Mouse (Mus musculus): ENCODE data around the gene Ntsr2. TPM values are rescaled to one million over a fixed set of nuclear protein-coding genes. Genes with fewer than 3 reads are reported as not detected.

Gene Ntsr2
- polyA plus RNA-seq, 1 experiment from 2014 or later = 0.24 TPM

- Histone ChIP-seq H3K4me2 (ENCODE audit: low read depth, low read length) (no peak overlapping the region), H3K4me1 (replicated peaks; ENCODE audit: control insufficient read depth, insufficient read depth, low read length) (no peaks in the 10 kb centered on the region), H3K36me3 (ENCODE audit: control insufficient read depth, insufficient read depth, low read length) (no peaks in the 10 kb centered on the region), H3K9me3 (ENCODE audit: control insufficient read depth, low read length) (no peaks in the 10 kb centered on the region), H3K4me3 (ENCODE audit: low read length) (no peak overlapping the region), H3K27ac (ENCODE audit: low read length) (no peak overlapping the region), H3K9ac (ENCODE audit: low read length) (no peak overlapping the region), H3K27me3 (ENCODE audit: control insufficient read depth, insufficient read depth, low read depth, low read length) (no peaks in the 10 kb centered on the region)
- no peak for ATAC-seq (ENCODE audit: low read depth)
- 83% methylated on average over 1 of the region's 1 CpGs for WGBS
Measured at GRCm38 (mm10) chr12:16630866-16631185, 22.4 kb upstream of the Ntsr2 start.

- no peaks in the 10 kb centered on the region for H3K36me3 ChIP-seq (ENCODE audit: control insufficient read depth, insufficient read depth, low read length)
- H3K4me3 ChIP-seq (ENCODE audit: low read length) = no peak overlapping the region
- WGBS = 76% methylated on average over 2 of the region's 2 CpGs
- H3K27ac ChIP-seq (ENCODE audit: low read length) = no peak overlapping the region
- no peaks in the 10 kb centered on the region for H3K27me3 ChIP-seq (ENCODE audit: control insufficient read depth, insufficient read depth, low read depth, low read length)
- ATAC-seq (ENCODE audit: low read depth) = no peak
- no peak overlapping the region for H3K4me2 ChIP-seq (ENCODE audit: low read depth, low read length)
- no peaks in the 10 kb centered on the region for H3K4me1 ChIP-seq (replicated peaks; ENCODE audit: control insufficient read depth, insufficient read depth, low read length)
- no peaks in the 10 kb centered on the region for H3K9me3 ChIP-seq (ENCODE audit: control insufficient read depth, low read length)
- H3K9ac ChIP-seq (ENCODE audit: low read length) = no peak overlapping the region
Measured at GRCm38 (mm10) chr12:16631423-16631822, 21.8 kb upstream of the Ntsr2 start.

GRCm38 (mm10) chr12:16633235-16633634 is 19.9 kb upstream of the Ntsr2 start:
- WGBS = 64% methylated on average over 6 of the region's 6 CpGs
- Histone ChIP-seq H3K36me3 (ENCODE audit: control insufficient read depth, insufficient read depth, low read length) (no peaks in the 10 kb centered on the region), H3K4me2 (ENCODE audit: low read depth, low read length) (no peak overlapping the region), H3K4me3 (ENCODE audit: low read length) (no peak overlapping the region), H3K27ac (ENCODE audit: low read length) (no peak overlapping the region), H3K27me3 (ENCODE audit: control insufficient read depth, insufficient read depth, low read depth, low read length) (no peaks in the 10 kb centered on the region), H3K9me3 (ENCODE audit: control insufficient read depth, low read length) (no peaks in the 10 kb centered on the region), H3K9ac (ENCODE audit: low read length) (no peak overlapping the region), H3K4me1 (replicated peaks; ENCODE audit: control insufficient read depth, insufficient read depth, low read length) (no peaks in the 10 kb centered on the region)
- peak; percentile 76 for ATAC-seq (ENCODE audit: low read depth)

GRCm38 (mm10) chr12:16634075-16634813 is 18.9 kb upstream of the Ntsr2 start:
- Histone ChIP-seq H3K27me3 (ENCODE audit: control insufficient read depth, insufficient read depth, low read depth, low read length) (no peaks in the 10 kb centered on the region), H3K4me2 (ENCODE audit: low read depth, low read length) (no peak overlapping the region), H3K36me3 (ENCODE audit: control insufficient read depth, insufficient read depth, low read length) (no peaks in the 10 kb centered on the region), H3K4me1 (replicated peaks; ENCODE audit: control insufficient read depth, insufficient read depth, low read length) (no peaks in the 10 kb centered on the region), H3K4me3 (ENCODE audit: low read length) (no peak overlapping the region), H3K9ac (ENCODE audit: low read length) (no peak overlapping the region), H3K27ac (ENCODE audit: low read length) (no peak overlapping the region), H3K9me3 (ENCODE audit: control insufficient read depth, low read length) (no peaks in the 10 kb centered on the region)
- ATAC-seq (ENCODE audit: low read depth) = peak; percentile 68
- 48% methylated on average over 14 of the region's 14 CpGs for WGBS

- ATAC-seq (ENCODE audit: low read depth) = no peak
- no peaks in the 10 kb centered on the region for H3K4me1 ChIP-seq (replicated peaks; ENCODE audit: control insufficient read depth, insufficient read depth, low read length)
- no peak overlapping the region for H3K4me2 ChIP-seq (ENCODE audit: low read depth, low read length)
- H3K36me3 ChIP-seq (ENCODE audit: control insufficient read depth, insufficient read depth, low read length) = no peaks in the 10 kb centered on the region
- no peak overlapping the region for H3K9ac ChIP-seq (ENCODE audit: low read length)
- no peaks in the 10 kb centered on the region for H3K27me3 ChIP-seq (ENCODE audit: control insufficient read depth, insufficient read depth, low read depth, low read length)
- WGBS = 58% methylated on average over 6 of the region's 6 CpGs
- no peak overlapping the region for H3K4me3 ChIP-seq (ENCODE audit: low read length)
- no peaks in the 10 kb centered on the region for H3K9me3 ChIP-seq (ENCODE audit: control insufficient read depth, low read length)
- H3K27ac ChIP-seq (ENCODE audit: low read length) = no peak overlapping the region
Measured at GRCm38 (mm10) chr12:16635816-16636215, 17.4 kb upstream of the Ntsr2 start.

GRCm38 (mm10) chr12:16639078-16639771 is 14.0 kb upstream of the Ntsr2 start:
- Histone ChIP-seq H3K4me3 (ENCODE audit: low read length) (no peak overlapping the region), H3K4me2 (ENCODE audit: low read depth, low read length) (no peak overlapping the region), H3K9ac (ENCODE audit: low read length) (no peak overlapping the region), H3K9me3 (ENCODE audit: control insufficient read depth, low read length) (no peaks in the 10 kb centered on the region), H3K36me3 (ENCODE audit: control insufficient read depth, insufficient read depth, low read length) (no peaks in the 10 kb centered on the region), H3K27ac (ENCODE audit: low read length) (no peak overlapping the region), H3K4me1 (replicated peaks; ENCODE audit: control insufficient read depth, insufficient read depth, low read length) (no peaks in the 10 kb centered on the region), H3K27me3 (ENCODE audit: control insufficient read depth, insufficient read depth, low read depth, low read length) (no peaks in the 10 kb centered on the region)
- no peak for ATAC-seq (ENCODE audit: low read depth)
- WGBS = 61% methylated on average over 12 of the region's 12 CpGs

- 84% methylated on average over 6 of the region's 6 CpGs for WGBS
- Histone ChIP-seq H3K4me2 (ENCODE audit: low read depth, low read length) (no peak overlapping the region), H3K27me3 (ENCODE audit: control insufficient read depth, insufficient read depth, low read depth, low read length) (no peaks in the 10 kb centered on the region), H3K4me3 (ENCODE audit: low read length) (no peak overlapping the region), H3K9me3 (ENCODE audit: control insufficient read depth, low read length) (no peaks in the 10 kb centered on the region), H3K4me1 (replicated peaks; ENCODE audit: control insufficient read depth, insufficient read depth, low read length) (no peaks in the 10 kb centered on the region), H3K36me3 (ENCODE audit: control insufficient read depth, insufficient read depth, low read length) (no peaks in the 10 kb centered on the region), H3K9ac (ENCODE audit: low read length) (no peak overlapping the region), H3K27ac (ENCODE audit: low read length) (no peak overlapping the region)
- ATAC-seq (ENCODE audit: low read depth) = no peak
Measured at GRCm38 (mm10) chr12:16640075-16640474, 13.1 kb upstream of the Ntsr2 start.

GRCm38 (mm10) chr12:16642000-16642399 is 11.2 kb upstream of the Ntsr2 start:
- H3K4me2 ChIP-seq (ENCODE audit: low read depth, low read length) = no peak overlapping the region
- no peaks in the 10 kb centered on the region for H3K4me1 ChIP-seq (replicated peaks; ENCODE audit: control insufficient read depth, insufficient read depth, low read length)
- H3K27me3 ChIP-seq (ENCODE audit: control insufficient read depth, insufficient read depth, low read depth, low read length) = no peaks in the 10 kb centered on the region
- no peak overlapping the region for H3K9ac ChIP-seq (ENCODE audit: low read length)
- H3K27ac ChIP-seq (ENCODE audit: low read length) = no peak overlapping the region
- no peak overlapping the region for H3K4me3 ChIP-seq (ENCODE audit: low read length)
- no peaks in the 10 kb centered on the region for H3K36me3 ChIP-seq (ENCODE audit: control insufficient read depth, insufficient read depth, low read length)
- no peak for ATAC-seq (ENCODE audit: low read depth)
- 59% methylated on average over 5 of the region's 5 CpGs for WGBS
- no peaks in the 10 kb centered on the region for H3K9me3 ChIP-seq (ENCODE audit: control insufficient read depth, low read length)

GRCm38 (mm10) chr12:16643508-16644345 is 9.5 kb upstream of the Ntsr2 start:
- Histone ChIP-seq H3K4me1 (replicated peaks; ENCODE audit: control insufficient read depth, insufficient read depth, low read length) (no peaks in the 10 kb centered on the region), H3K9me3 (ENCODE audit: control insufficient read depth, low read length) (no peaks in the 10 kb centered on the region), H3K4me3 (ENCODE audit: low read length) (no peak overlapping the region), H3K27ac (ENCODE audit: low read length) (no peak overlapping the region), H3K27me3 (ENCODE audit: control insufficient read depth, insufficient read depth, low read depth, low read length) (no peaks in the 10 kb centered on the region), H3K36me3 (ENCODE audit: control insufficient read depth, insufficient read depth, low read length) (no peaks in the 10 kb centered on the region), H3K4me2 (ENCODE audit: low read depth, low read length) (no peak overlapping the region), H3K9ac (ENCODE audit: low read length) (no peak overlapping the region)
- ATAC-seq (ENCODE audit: low read depth) = peak; percentile 49
- WGBS = 44% methylated on average over 12 of the region's 12 CpGs
